Mouse (Mus musculus): Measurements from ENCODE around the gene Psg16. TPM values are rescaled to one million over a fixed set of nuclear protein-coding genes. Genes with fewer than 3 reads are reported as not detected.
"Not testable (repeated sequence)": the region's sequence is repeated elsewhere in the genome, so short reads cannot be mapped to it uniquely, and the experiment has no call there.

Gene Psg16
- total RNA-seq, 2 experiments from 2014 or later = not detected

GRCm38 (mm10) chr7:17078076-17078654, 4.3 kb downstream of the Psg16 start:
- ATAC-seq (replicated peaks; ENCODE audit: low FRiP score, poor library complexity, severe bottlenecking) = no peak

GRCm38 (mm10) chr7:17082766-17083165, 8.9 kb downstream of the Psg16 start:
- no peak for ATAC-seq (replicated peaks; ENCODE audit: low FRiP score, poor library complexity, severe bottlenecking)

DNA sequence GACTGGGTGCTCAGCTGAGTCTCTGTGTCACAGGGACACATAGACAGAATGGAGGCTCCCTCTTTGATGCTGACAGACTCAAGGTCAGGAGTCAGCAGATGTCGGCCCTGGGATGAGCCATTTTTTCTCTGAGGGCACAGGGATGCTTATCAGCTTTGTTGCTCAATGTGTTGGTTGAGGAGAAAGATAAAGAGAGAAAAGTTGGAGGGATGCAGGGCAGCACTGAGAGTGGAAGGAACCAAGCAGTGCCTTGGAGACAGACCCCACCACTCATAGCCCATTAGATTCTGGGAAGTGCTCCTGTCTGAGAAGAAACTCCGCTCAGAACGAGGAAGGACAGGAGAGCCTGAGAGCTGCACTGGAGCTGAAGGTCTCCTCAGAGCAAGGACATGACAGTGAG, 13.9 kb downstream of the Psg16 start:
- ATAC-seq (replicated peaks; ENCODE audit: low FRiP score, poor library complexity, severe bottlenecking) = no peak

DNA sequence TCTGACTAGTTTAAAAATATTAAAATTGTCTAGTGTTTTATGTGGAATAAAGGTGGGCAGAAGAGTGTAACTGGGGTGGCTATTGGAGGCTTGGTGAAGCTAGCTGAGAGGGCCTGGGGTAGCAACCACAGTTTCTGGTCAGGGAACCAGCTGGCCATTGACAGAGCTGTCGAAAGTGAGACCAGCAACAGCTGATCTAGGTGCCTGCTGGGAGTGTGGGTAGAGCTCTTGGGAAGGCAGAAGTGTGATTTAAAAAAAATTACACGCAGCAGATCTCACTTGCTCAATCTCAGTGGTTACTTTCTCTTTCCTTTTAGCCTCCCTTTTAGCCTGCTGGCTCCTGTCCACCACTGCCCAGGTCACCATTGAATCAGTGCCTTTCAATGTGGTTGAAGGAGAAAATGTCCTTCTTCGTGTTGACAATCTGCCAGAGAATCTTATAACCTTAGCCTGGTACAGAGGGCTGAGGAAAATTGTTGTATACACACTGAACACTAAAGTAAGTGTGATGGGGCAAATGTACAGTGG, 16.3 kb downstream of the Psg16 start:
- ATAC-seq (replicated peaks; ENCODE audit: low FRiP score, poor library complexity, severe bottlenecking) = no peak

DNA sequence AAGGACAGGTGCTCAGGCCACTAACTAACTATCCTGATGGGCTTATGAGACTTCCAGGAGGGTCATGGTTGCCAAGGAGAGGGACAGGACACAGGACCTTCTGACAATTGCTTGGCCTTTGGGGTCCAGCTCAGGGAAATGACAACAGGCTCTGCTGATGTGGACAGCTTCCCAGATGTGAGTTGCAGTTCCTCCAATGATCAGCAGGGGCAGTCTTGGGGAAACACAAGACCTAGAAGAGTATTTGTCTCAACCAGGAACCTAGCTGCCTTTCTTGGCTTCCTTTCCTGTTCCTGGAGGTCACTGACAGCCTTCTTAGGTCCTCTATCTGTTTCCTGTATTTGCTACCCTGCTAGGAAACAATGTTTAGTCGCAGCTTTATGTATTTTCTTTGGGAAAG, 17.4 kb downstream of the Psg16 start:
- no peak for ATAC-seq (replicated peaks; ENCODE audit: low FRiP score, poor library complexity, severe bottlenecking)

- not testable (repeated sequence) for ATAC-seq (replicated peaks; ENCODE audit: low FRiP score, poor library complexity, severe bottlenecking)
These were observed 27.8 kb downstream of the Psg16 start for GRCm38 (mm10) chr7:17101631-17102030.

GRCm38 (mm10) chr7:17135307-17135706, 61.5 kb downstream of the Psg16 start:
- no peak for ATAC-seq (replicated peaks; ENCODE audit: low FRiP score, poor library complexity, severe bottlenecking)

GRCm38 (mm10) chr7:17149931-17150330, 76.1 kb downstream of the Psg16 start, which contains the start of gene Ceacam3:
TSS of gene Ceacam3 (plus strand) at chr7:17150282.
- ATAC-seq (replicated peaks; ENCODE audit: low FRiP score, poor library complexity, severe bottlenecking) = no peak

DNA sequence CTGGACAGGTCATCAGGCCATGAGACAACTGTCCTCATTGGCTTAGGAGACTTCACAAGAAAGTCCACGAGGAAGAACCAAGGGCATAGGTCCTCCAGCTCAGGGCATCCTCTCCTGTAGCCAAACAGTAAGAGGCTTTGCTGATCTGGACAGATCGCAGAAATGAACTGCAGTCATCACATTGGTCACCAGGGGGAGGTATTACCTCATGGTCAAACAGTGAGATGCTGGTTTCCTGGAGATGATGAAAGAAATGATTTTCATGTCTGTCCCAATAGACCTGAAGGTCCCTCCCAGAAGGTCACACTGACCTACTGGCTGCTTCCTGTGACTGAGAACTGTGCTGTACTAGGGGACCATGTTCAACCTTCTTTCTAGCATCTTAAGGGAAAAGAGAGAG, 81.8 kb downstream of the Psg16 start:
- ATAC-seq (replicated peaks; ENCODE audit: low FRiP score, poor library complexity, severe bottlenecking) = no peak

DNA sequence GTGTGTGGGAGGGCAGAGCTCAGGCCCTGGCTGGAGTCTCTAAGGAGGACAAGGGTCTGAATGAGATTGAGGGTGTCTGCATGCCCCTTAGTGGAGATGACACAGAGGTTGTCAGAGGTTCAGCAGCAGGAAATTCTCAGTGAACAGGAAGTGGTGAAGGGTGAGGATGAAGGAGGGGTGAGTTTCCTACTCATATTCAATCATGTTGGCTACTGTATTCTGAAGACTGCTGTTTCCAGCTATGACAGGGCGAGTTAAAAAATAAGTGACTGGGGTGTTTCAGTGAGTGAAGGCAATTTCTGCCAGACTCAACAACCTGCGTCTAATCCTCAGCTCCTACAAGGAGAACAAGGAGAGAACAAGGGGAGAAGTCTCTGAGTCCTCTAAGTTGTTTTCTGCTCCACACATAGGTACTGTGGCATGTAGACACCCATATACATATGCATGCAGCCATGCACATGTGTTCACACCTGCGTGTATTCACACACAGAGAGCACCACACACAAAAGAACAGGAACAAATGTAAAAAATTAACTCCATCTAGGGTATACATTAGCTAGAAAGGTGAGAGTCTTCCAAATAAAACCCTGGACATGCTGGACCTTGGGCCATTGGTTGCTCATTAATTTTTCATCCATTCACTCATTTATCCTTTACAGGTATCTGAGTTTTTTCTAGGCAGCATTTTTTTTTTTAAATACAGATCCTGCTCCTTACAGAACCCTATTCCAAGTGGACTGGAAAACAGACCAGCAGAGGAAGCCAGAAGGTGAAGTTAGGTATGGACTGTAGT, 83.2 kb downstream of the Psg16 start:
- no peak for ATAC-seq (replicated peaks; ENCODE audit: low FRiP score, poor library complexity, severe bottlenecking)

DNA sequence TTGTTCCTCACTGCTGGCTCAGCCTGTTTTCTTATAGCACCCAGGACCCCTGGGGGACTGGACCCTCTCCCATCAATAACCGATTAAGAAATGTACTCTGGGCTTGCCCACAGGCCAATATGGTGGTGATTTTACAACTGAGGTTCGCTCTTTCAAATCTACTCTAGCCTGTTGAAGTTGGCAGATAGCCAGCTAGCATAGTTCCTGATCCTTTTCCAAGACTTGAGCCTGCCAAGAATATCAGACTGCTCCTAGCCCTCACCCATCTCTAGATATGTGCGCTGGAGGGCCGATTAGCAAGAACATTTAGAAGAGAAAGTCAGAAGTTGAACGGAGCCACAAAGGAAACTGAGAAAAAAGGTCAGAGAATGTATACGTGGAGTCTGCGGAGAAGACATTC, 85.2 kb downstream of the Psg16 start:
- no peak for ATAC-seq (replicated peaks; ENCODE audit: low FRiP score, poor library complexity, severe bottlenecking)

DNA sequence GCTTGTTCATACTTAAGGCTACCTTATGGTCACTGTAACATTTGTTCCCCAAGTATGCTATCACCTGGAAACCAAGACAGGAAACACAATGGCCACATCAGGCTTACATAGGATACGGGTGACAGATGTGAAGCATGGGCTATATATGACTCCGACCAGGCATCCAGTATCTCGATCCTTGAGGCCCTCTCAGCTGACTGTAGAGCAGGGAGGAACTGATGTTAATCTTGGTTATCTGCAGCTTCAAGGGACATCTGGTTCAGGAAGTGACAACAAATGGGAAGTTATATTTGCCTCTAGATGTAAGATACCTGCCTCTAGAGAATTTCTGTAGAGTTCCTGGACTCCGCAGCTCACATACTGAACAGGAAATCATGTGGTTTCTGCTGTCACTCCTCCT, 98.0 kb downstream of the Psg16 start:
- no peak for ATAC-seq (replicated peaks; ENCODE audit: low FRiP score, poor library complexity, severe bottlenecking)

Other genes starting within 250 kb of the Psg16 start
- 4.6 and 18.8 TPM in 2 replicates for gene Prkd2, start 231.1 kb upstream of the Psg16 start, total RNA-seq (2015; ENCODE audit: low replicate concordance)
- 2.5 and 5.1 TPM in 2 replicates for gene Prkd2, start 231.1 kb upstream of the Psg16 start, total RNA-seq (2017; ENCODE audit: low replicate concordance)
- not detected in 2 replicates for gene Dact3, start 198.7 kb upstream of the Psg16 start, total RNA-seq (2015; ENCODE audit: low replicate concordance)
- gene Dact3, start 198.7 kb upstream of the Psg16 start, total RNA-seq (2017; ENCODE audit: low replicate concordance) = not detected in 2 replicates
- gene Gng8, start 182.3 kb upstream of the Psg16 start, total RNA-seq (2015; ENCODE audit: low replicate concordance) = not detected in 2 replicates
- gene Gng8, start 182.3 kb upstream of the Psg16 start, total RNA-seq (2017; ENCODE audit: low replicate concordance) = not detected in 2 replicates
- 1.3 and 6.7 TPM in 2 replicates for gene Ptgir, start 167.6 kb upstream of the Psg16 start, total RNA-seq (2015; ENCODE audit: low replicate concordance)
- 1.5 and 1.8 TPM in 2 replicates for gene Ptgir, start 167.6 kb upstream of the Psg16 start, total RNA-seq (2017; ENCODE audit: low replicate concordance)
- gene Calm3, start 149.9 kb upstream of the Psg16 start, total RNA-seq (2015; ENCODE audit: low replicate concordance) = 41.1 and 44.1 TPM in 2 replicates
- 157 and 162 TPM in 2 replicates for gene Calm3, start 149.9 kb upstream of the Psg16 start, total RNA-seq (2017; ENCODE audit: low replicate concordance)
- gene Pnmal2, start 129.4 kb upstream of the Psg16 start, total RNA-seq (2015; ENCODE audit: low replicate concordance) = not detected in 2 replicates
- not detected in 2 replicates for gene Pnmal2, start 129.4 kb upstream of the Psg16 start, total RNA-seq (2017; ENCODE audit: low replicate concordance)
- not detected in 2 replicates for gene Pnmal1, start 114.4 kb upstream of the Psg16 start, total RNA-seq (2015; ENCODE audit: low replicate concordance)
- gene Pnmal1, start 114.4 kb upstream of the Psg16 start, total RNA-seq (2017; ENCODE audit: low replicate concordance) = not detected in 2 replicates
- not detected in 2 replicates for gene Gm42372, start 91.0 kb upstream of the Psg16 start, total RNA-seq (2015; ENCODE audit: low replicate concordance)
- gene Gm42372, start 91.0 kb upstream of the Psg16 start, total RNA-seq (2017; ENCODE audit: low replicate concordance) = 0.28 TPM in 1 of 2 replicates, not detected in the other
- gene Ccdc8, start 81.3 kb upstream of the Psg16 start, total RNA-seq (2015; ENCODE audit: low replicate concordance) = 0.19 TPM in 1 of 2 replicates, not detected in the other
- gene Ccdc8, start 81.3 kb upstream of the Psg16 start, total RNA-seq (2017; ENCODE audit: low replicate concordance) = 0.14 and 1.0 TPM in 2 replicates
- gene Ppp5c, start 46.1 kb upstream of the Psg16 start, total RNA-seq (2015; ENCODE audit: low replicate concordance) = 14.0 and 21.3 TPM in 2 replicates
- gene Ppp5c, start 46.1 kb upstream of the Psg16 start, total RNA-seq (2017; ENCODE audit: low replicate concordance) = 10.6 and 18.9 TPM in 2 replicates
- gene Hif3a, start 11.6 kb upstream of the Psg16 start, total RNA-seq (2015; ENCODE audit: low replicate concordance) = 0.42 and 0.58 TPM in 2 replicates
- gene Hif3a, start 11.6 kb upstream of the Psg16 start, total RNA-seq (2017; ENCODE audit: low replicate concordance) = 0.17 TPM in 1 of 2 replicates, not detected in the other
- gene Ceacam3, start 76.2 kb downstream of the Psg16 start, total RNA-seq (2015; ENCODE audit: low replicate concordance) = not detected in 2 replicates
- 0.28 TPM in 1 of 2 replicates, not detected in the other for gene Ceacam3, start 76.2 kb downstream of the Psg16 start, total RNA-seq (2017; ENCODE audit: low replicate concordance)
- not detected in 2 replicates for gene Psg29, start 129.4 kb downstream of the Psg16 start, total RNA-seq (2015; ENCODE audit: low replicate concordance)
- gene Psg29, start 129.4 kb downstream of the Psg16 start, total RNA-seq (2017; ENCODE audit: low replicate concordance) = not detected in 2 replicates